Mouse (Mus musculus) macrophage (primary cell): ENCODE data around the gene Eif2ak4. TPM values are rescaled to one million over a fixed set of nuclear protein-coding genes. Genes with fewer than 3 reads are reported as not detected.

Experiments
- H3K27ac ChIP-seq: fragments of 350-480 bp; formaldehyde crosslinking; 2 replicates; pipeline ENCODE4 v1.9.0; 2021
- H3K36me3 ChIP-seq: fragments of 350-480 bp; formaldehyde crosslinking; 2 replicates; pipeline ENCODE4 v1.9.0; 2021; ENCODE audit errors: inconsistent target
- H3K4me3 ChIP-seq: fragments of 350-480 bp; formaldehyde crosslinking; 2 replicates; pipeline ENCODE4 v1.9.0; 2021; ENCODE audit errors: inconsistent target
- H3K79me2 ChIP-seq: fragments of 350-480 bp; formaldehyde crosslinking; 2 replicates; pipeline ENCODE4 v1.9.0; 2021; ENCODE audit errors: inconsistent target
- WGBS: methylation state at CpG from one replicate; pipeline ENCODE4 v1.1.7; 2026; ENCODE audit warnings: inconsistent platforms; ENCODE audit not compliant: missing documents; 5-methylcytosine and 5-hydroxymethylcytosine counted together
- polyA plus RNA-seq: library from polyadenylated mRNA; stranded (reverse); fragments of 250-400 nt; gene quantifications from 3 replicates; pipeline ENCODE4 v1.2.4, GENCODE M21; 2018; ENCODE audit warnings: inconsistent platforms

The Eif2ak4 gene
- polyA plus RNA-seq, 1 experiment from 2014 or later = 9.4 TPM

DNA sequence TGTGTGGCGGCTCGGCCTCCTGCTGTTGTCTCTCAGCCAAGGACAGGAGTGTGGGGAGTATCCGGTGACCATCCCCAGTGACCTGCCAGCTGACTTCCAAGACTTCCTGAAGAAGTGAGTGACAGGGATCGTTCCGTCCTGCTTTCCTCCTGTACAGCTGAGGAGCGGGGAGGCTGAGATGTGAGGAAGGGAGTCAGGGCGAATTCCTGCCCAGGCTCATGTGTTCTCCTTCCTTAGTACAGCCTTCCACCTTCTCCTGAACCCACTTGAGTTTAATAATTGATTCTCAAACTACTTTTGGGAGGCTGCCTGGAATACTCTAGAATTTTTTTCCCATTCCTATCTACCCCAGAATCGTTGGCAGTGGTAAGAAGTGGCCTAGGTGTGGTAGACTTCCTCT lies 34.0 kb downstream of the Eif2ak4 start:
- Histone ChIP-seq H3K4me3 (no peak overlapping the region), H3K79me2 (no peaks in the 10 kb centered on the region), H3K27ac (no peak overlapping the region), H3K36me3 (peaks cover 50% of the 10 kb centered on the region)
- WGBS = 90% methylated on average over 8 of the region's 8 CpGs

DNA sequence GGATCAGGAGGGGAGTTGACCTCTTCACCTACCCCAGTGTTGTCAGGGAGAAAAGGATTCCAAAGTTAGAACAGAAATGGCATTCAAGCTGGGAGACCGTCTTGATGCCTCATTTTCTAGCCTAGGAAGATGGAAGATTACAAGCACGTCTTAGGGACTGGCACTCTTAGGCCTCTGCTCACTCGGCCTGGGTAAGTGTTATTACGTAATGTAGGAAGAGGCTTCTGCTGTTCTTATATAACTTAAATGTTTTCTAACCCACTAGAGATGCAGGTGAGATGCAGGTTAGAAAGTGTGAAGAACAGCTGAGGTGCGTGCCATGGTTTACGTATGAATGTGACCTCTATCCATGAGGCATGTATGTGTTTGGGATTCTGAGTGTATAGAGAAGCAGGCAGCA lies 39.9 kb downstream of the Eif2ak4 start:
- WGBS = 85% methylated on average over 4 of the region's 6 CpGs
- H3K27ac ChIP-seq = no peak overlapping the region
- H3K79me2 ChIP-seq = no peaks in the 10 kb centered on the region
- H3K36me3 ChIP-seq = peaks cover 38% of the 10 kb centered on the region
- H3K4me3 ChIP-seq = no peak overlapping the region

DNA sequence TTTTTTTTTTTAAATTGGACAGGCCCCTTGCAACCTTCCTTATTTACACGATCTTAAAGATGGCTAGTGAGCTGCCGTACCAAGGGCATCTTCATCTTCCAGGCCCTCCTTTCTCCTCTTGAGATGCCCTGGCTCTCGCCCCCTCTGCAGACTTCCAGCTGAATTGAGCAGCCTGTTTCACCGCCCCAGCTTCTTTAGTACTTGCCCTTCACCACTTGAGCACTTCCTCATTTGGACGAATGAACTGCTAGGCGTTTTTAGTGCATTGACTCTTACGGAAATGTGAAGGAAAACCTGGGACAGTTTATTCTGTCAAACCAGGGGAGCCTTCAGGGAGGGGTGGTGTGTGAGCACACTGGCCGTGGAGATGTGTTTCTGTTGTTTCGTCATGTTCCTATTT lies 40.9 kb downstream of the Eif2ak4 start:
- WGBS = 49% methylated on average over 9 of the region's 9 CpGs
- no peak overlapping the region for H3K27ac ChIP-seq
- H3K79me2 ChIP-seq = no peaks in the 10 kb centered on the region
- H3K36me3 ChIP-seq = peaks cover 48% of the 10 kb centered on the region
- H3K4me3 ChIP-seq = no peak overlapping the region

DNA sequence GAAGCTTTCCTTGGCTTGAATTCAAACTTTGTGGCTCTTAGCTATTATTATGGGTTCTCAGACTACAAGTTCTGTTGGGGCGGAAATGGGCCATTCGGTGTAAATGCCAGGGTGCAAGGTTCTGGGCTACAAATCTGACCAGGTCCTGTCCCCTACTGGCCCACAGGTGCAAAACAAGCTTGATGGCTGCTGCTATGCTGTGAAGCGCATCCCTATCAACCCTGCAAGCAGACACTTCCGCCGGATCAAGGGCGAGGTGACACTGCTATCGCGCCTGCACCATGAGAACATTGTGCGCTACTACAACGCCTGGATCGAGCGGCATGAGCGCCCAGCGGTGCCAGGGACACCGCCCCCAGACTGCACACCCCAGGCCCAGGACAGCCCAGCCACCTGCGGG lies 42.2 kb downstream of the Eif2ak4 start:
- WGBS = over 99% methylated on average over 15 of the region's 16 CpGs
- Histone ChIP-seq H3K36me3 (peaks cover 61% of the 10 kb centered on the region), H3K4me3 (no peak overlapping the region), H3K27ac (no peak overlapping the region), H3K79me2 (no peaks in the 10 kb centered on the region)

DNA sequence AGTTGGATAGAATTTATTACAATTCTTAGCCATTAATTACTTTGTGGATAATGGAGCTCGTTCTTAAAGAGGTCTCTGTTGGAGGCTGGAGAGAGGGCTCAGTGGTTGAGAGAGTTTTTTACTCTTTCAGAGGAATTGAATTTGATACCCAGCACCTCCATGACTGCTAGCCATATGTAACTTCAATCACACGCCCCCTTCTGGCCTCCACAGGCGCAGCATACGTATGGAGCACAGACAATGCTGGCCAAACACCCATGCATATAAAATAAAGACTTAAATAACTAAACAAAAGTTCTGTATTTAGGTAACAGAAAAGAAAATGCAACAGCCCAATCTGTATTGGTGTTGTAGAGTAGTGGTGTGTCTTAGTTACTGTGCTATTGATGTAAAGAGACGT lies 43.2 kb downstream of the Eif2ak4 start:
- Histone ChIP-seq H3K27ac (no peak overlapping the region), H3K36me3 (peaks cover 70% of the 10 kb centered on the region), H3K4me3 (no peak overlapping the region), H3K79me2 (no peaks in the 10 kb centered on the region)
- WGBS = 78% methylated on average over 5 of the region's 5 CpGs

DNA sequence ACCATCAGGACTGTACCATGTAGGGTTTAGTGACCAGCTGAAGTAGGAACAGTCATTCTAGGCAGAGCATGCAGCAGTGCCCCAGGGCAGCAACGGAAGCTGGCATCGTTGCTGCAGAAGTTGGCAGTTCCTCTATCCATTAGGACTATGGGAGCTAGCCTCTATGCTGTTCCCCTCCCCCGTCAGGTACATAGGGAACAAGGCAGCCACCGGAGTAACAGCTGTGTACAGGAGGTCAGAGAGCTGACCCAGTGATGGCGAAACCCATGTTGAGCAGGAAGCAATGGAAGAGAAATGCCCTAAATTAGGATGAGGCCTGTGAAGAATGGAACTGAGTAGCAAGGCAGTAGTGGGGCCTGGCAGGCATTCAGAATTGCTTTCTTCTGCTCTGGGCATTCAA lies 53.8 kb downstream of the Eif2ak4 start:
- Histone ChIP-seq H3K4me3 (no peak overlapping the region), H3K27ac (no peak overlapping the region), H3K79me2 (no peaks in the 10 kb centered on the region), H3K36me3 (peaks cover 44% of the 10 kb centered on the region)
- 80% methylated on average over 5 of the region's 5 CpGs for WGBS

DNA sequence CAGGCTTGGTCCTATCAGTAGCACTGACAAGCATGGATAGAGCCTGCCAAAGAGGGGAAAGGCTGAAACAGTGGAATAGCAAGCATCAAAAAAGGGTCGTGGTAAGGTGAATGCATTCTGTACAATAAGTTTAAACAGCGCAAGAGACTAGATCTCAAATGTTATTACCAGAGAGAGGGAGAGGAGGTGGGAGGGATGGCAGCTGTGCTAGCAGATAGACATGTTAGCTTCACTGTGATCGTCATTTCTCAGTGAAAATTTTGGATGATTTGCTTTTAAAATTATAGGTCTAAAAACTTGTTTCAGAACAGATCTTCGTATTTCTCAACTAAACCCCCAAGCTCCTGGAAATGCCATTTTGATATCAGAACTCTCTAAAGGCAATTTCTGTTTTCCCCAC lies 54.3 kb downstream of the Eif2ak4 start:
- 96% methylated on average over 4 of the region's 4 CpGs for whole genome bisulfite sequencing
- Histone ChIP-seq H3K4me3 (no peak overlapping the region), H3K27ac (no peak overlapping the region), H3K36me3 (peaks cover 39% of the 10 kb centered on the region), H3K79me2 (no peaks in the 10 kb centered on the region)

DNA sequence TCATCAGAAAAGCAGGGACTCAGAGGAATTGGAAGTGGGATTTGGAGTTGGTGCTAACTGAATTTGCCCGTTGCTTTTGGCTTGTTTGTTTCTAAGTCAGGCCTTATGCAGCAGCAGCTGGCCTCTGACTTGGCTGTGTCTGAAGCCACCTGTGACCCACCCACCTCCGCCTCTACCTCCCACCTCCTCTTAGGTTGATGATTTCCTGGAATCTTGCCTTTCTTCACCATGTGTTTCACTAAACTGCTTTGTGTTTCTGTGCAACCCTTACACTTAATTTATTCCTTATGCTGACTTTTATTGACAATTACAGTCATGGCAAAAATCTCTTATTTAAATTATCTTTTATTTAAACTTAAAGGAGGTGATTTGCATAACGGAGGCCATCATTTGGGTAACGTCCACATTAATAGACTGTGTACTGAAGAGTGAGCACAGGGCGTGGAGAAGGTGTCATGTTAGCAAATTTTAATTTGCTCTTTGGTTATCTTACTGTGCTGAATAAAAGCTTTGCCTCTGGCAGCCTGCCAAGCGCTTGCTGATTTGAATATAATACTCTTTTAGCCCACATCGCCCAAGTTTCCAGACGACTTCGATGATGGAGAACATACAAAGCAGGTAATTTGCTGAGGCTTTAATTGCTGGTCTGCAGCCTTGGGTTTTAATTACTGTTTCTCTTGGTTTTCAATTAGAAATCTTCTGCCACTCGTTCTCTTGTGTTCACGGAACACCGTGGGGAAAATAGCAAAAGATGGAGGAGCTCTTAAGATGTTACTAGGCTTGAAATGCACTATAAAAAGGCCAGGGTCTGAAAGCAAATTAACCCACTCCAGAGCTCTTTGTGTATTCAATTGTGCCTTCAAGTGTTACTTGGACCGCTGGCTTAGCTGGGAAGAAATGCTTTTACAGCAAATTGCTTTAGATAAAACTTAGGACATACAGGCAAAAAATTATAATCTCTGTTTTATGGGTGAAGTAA lies 57.6 kb downstream of the Eif2ak4 start:
- Histone ChIP-seq H3K36me3 (peaks cover 56% of the 10 kb centered on the region), H3K27ac (no peak overlapping the region), H3K79me2 (no peaks in the 10 kb centered on the region), H3K4me3 (no peak overlapping the region)
- WGBS = 92% methylated on average over 13 of the region's 13 CpGs

DNA sequence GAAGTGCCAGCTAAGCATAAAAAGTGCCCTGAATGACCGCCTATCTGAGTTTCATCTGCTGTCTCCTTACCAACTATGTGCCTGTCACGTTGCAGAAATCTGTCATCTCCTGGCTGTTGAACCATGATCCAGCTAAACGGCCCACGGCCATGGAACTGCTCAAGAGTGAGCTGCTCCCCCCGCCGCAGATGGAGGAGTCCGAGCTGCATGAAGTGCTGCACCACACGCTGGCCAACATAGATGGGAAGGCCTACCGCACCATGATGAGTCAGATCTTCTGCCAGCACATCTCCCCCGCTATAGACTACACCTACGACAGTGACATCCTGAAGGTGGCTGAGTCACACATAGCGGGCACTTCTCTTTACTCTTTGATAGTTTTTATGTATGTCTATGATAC lies 59.8 kb downstream of the Eif2ak4 start:
- no peak overlapping the region for H3K27ac ChIP-seq
- H3K36me3 ChIP-seq = peaks cover 46% of the 10 kb centered on the region
- no peak overlapping the region for H3K4me3 ChIP-seq
- WGBS = 96% methylated on average over 12 of the region's 12 CpGs
- H3K79me2 ChIP-seq = no peaks in the 10 kb centered on the region

DNA sequence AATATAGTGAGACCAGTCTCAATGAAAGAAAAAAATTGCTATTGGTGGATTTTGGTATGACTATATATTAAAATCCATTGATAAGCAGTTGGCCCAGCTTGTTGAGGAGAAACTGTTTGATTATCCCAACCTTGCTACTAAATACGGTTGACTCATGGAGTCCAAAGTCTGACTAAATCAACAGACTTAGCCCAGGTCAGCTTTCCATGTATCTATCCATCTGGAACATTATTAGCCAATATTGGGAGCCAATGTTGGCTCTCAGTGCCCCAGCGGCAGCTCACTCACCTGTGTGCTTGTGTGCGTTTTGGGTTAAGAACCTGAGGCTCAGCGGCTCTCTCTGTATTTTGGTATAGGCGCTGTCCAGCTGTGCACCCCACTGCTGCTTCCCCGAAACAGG lies 62.6 kb downstream of the Eif2ak4 start:
- Histone ChIP-seq H3K36me3 (peaks cover 33% of the 10 kb centered on the region), H3K27ac (no peak overlapping the region), H3K4me3 (no peak overlapping the region), H3K79me2 (no peaks in the 10 kb centered on the region)
- 96% methylated on average over 6 of the region's 6 CpGs for WGBS

DNA sequence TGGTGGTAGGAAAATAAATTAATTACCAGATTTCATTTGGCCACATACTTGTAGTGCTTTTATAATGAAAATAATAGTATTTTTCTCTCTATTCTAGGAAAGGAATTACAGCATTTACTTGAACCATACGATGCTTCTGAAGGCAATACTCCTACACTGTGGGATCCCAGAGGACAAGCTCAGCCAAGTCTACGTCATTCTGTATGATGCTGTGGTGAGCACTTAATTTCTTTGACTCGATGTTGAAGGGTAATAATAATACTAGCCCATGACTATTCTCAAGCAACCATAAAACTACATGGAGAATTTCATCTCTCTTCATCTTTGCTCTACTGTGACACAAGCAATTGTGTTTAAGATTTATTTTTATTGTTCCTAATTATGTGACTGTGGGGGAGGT lies 68.6 kb downstream of the Eif2ak4 start:
- Histone ChIP-seq H3K4me3 (no peak overlapping the region), H3K79me2 (no peaks in the 10 kb centered on the region), H3K27ac (no peak overlapping the region), H3K36me3 (peaks cover 31% of the 10 kb centered on the region; the same call in 1 of the 2 replicates)
- WGBS = 100% methylated on average over 3 of the region's 3 CpGs

DNA sequence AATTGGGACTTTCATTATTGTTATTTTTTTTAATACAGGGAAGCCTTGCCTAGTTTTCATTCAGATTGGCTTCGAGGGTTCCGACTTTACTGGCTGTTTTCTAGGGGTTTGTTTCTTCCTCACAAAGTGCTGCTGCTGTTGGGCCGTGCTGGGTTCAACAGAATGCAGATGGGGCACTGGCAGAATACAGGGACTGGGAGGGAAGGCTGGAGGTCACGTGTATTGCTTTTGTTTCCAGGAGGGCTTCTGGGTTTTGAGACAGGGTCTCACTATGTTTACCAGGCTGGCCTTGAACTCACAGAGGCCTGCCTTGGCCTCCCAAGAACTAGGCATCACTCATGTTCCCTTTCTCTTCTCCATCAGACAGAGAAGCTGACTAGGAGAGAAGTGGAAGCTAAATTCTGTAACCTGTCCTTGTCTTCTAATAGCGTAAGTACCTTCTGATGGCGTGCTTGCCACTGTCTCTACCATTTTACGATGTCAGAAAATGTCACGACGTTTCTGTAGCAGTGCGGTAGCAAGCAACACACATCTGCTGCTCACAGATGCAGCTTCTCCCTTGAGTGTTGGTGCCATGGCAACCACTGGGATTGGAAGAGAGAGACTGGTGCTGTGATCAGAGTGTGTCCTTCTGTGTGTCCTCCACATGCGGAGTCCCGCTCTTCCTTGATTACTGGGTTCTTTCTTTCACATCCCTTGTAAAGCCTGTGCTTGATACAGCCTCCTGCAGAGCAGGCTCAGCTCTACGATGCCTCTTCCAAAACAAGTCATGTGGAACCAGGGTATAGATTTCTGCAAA lies 69.2 kb downstream of the Eif2ak4 start:
- WGBS = 92% methylated on average over 13 of the region's 13 CpGs
- Histone ChIP-seq H3K36me3 (peaks cover 38% of the 10 kb centered on the region; the same call in 1 of the 2 replicates), H3K79me2 (no peaks in the 10 kb centered on the region), H3K27ac (no peak overlapping the region), H3K4me3 (no peak overlapping the region)

DNA sequence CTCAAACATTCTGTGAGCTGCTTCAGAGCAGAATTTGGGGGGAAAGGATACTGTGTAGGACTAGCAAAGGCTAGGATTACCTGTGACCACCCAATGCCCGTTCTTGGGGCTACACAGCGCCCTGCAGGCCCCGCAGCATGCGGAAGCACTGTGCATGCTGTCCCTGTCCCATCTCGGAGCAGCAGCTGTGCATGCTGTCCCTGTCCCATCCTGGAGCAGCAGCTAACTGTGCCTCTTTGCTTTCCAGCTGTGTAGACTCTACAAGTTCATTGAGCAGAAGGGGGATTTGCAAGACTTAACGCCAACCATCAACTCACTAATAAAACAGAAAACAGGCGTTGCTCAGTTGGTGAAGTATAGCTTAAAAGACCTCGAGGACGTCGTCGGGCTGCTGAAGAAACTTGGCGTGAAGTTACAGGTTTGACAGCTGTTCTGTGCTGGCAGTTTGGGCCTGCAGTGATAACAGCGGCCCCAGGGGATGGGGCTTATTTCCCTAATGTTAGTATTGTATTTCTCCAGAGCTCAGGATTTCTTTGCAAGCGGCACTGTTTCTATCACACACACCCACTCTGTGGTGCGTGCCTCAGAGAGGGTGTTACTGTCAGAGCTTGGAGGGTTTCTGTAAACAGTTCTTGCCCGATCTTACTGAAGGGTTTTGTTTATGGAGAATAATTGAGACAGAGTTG lies 73.2 kb downstream of the Eif2ak4 start:
- WGBS = 92% methylated on average over 16 of the region's 16 CpGs
- Histone ChIP-seq H3K27ac (no peak overlapping the region), H3K4me3 (no peak overlapping the region), H3K79me2 (no peaks in the 10 kb centered on the region), H3K36me3 (peaks cover 52% of the 10 kb centered on the region; the same call in 1 of the 2 replicates)

DNA sequence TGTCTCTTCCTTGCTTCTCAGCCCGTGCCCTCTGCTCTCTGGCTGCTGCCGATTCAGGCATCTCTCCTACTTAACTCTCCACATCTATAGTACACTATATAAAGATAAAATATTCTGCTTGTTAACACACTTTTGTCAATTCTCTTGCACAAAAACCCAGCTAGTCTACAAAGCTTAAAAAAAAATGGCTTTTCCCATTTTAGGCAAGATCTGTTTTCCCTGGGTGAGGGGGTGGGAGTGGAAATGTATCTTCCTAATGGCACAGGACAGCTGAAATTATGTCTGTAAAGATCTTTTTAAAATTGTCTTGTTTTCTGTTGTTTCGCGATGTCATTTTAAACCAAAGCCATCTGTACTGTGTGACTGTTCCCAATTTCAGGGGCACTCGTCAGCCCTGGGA lies 75.1 kb downstream of the Eif2ak4 start:
- WGBS = 95% methylated on average over 5 of the region's 5 CpGs
- Histone ChIP-seq H3K27ac (no peak overlapping the region), H3K36me3 (peaks cover 56% of the 10 kb centered on the region; the same call in 1 of the 2 replicates), H3K79me2 (no peaks in the 10 kb centered on the region), H3K4me3 (no peak overlapping the region)
